Mouse (Mus musculus) lung, postnatal 0 days (tissue): ENCODE data around the gene M1ap.

Experiments
- CTCF ChIP-seq: IDR thresholded peaks from 2 replicates; pipeline ENCODE4 v1.5.1; 2016; ENCODE audit warnings: antibody characterized with exemption, mild to moderate bottlenecking
- EP300 ChIP-seq: IDR thresholded peaks from 2 replicates; pipeline ENCODE4 v1.6.1; 2016; ENCODE audit warnings: antibody characterized with exemption, mild to moderate bottlenecking, control low read depth

DNA sequence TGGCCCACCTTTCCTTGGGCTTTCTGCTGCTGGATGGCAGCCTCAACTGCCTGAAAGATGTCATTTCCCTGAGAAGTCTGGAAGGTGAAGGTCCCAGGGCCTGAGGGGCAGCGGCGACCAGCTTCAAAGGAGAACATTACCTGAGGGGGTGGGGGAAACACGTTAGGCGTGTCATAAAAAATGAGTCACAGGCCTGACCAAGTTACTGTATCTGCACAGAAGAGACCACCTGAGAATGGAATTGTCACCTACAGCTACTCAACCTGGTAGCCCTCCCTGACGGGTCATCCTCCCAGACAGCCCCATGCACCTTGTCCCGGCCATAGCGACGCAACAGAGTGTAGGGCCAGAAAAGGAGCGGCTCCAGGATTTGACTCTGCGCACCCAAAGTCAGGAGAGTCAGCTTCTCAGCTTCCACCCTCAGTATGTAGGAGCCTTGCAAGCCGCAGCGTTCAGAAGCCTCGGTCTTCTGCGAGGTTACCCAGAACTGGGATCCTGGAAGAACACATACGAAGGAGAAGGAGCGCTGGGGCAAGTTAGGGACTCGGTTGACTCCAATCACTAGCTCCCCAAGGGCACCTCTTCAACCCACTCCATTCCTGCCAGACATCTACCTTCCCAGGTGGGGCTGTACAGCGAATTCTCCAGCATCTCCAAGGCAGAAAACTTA, 85.4 kb downstream of the M1ap start:
- TF ChIP-seq EP300, result no peak
- TF ChIP-seq CTCF, result no peak
